Mouse (Mus musculus): ENCODE measurements around the gene Krba1. TPM values are rescaled to one million over a fixed set of nuclear protein-coding genes. Genes with fewer than 3 reads are reported as not detected.

The Krba1 gene
- polyA plus RNA-seq, 1 experiment from 2014 or later: 17.6 TPM

DNA sequence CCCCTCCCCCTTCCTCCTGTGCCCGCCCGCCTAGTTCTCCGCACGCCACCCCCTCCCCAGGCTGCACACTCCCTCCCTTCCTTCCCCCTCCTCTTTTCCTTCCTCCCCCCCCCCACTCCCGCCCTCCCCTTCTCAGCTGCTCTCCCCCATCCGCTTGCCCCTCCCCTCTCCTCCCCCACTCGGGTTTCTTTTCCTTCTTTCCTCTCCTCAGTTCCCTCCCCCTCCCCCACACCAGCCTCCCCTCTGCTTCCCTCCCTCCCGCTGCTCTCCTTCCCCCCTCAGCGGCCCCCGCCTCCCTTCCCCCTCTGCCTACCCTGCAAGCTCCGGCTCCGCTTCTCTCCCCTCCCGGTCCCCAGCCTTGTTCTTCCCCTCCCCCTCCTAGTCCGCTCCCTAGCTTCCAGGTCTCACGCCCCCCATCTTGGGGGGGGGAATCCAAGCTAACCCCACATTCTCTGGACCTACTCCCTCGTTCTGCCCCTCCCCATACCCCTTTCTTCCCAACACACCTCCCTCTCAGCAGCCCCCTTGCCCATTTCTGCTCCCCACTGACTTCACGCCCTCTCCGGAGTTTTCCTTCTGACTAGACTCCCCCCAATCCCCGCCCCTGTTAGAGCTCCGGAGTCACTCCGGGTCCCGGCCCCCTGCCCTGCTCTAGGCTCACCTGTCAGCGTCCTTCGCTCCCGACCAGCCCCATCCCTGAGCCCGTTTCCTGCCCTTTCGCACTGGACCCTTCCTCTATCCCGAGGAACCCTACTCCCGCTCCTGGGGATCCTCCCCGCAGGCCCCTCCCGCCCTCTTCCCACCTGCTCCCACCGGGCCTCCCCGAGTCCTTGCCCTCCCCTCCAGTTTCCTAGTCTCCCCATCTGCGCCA, 49.2 kb downstream of the Krba1 start:
- Histone ChIP-seq H3K9ac (ENCODE audit: low read length) (peak overlapping the region; percentile 93), H3K4me1 (ENCODE audit: control insufficient read depth, insufficient read depth, low read length) (peaks cover 10% of the 10 kb centered on the region), H3K4me2 (ENCODE audit: low read depth, low read length) (peak overlapping the region; percentile 94), H3K27ac (ENCODE audit: low read length) (peak overlapping the region; percentile 95), H3K4me3 (ENCODE audit: low read length) (peak overlapping the region; percentile 87), H3K27me3 (ENCODE audit: control insufficient read depth, insufficient read depth, low read length) (0 out of 2 replicates have a peak, but pooled peaks cover 2% of the 10 kb centered on the region), H3K36me3 (ENCODE audit: control insufficient read depth, insufficient read depth) (peaks cover 15% of the 10 kb centered on the region), H3K9me3 (replicated peaks; ENCODE audit: control insufficient read depth, low read length) (no peaks in the 10 kb centered on the region; the same call in 1 of the 2 replicates)
- peak; percentile 63 for ATAC-seq (replicated peaks; ENCODE audit: extremely low read depth, insufficient read depth, low FRiP score)
- under 1% methylated on average over 29 of the region's 34 CpGs for whole genome bisulfite sequencing

- Histone ChIP-seq H3K36me3 (ENCODE audit: control insufficient read depth, insufficient read depth) (peaks cover 15% of the 10 kb centered on the region), H3K4me2 (ENCODE audit: low read depth, low read length) (peak within 1 kb of the TSS; percentile 94), H3K4me3 (ENCODE audit: low read length) (peak within 1 kb of the TSS; percentile 87), H3K4me1 (ENCODE audit: control insufficient read depth, insufficient read depth, low read length) (peaks cover 10% of the 10 kb centered on the region), H3K9me3 (replicated peaks; ENCODE audit: control insufficient read depth, low read length) (no peaks in the 10 kb centered on the region; the same call in 1 of the 2 replicates), H3K27me3 (ENCODE audit: control insufficient read depth, insufficient read depth, low read length) (no peaks in the 10 kb centered on the region), H3K9ac (ENCODE audit: low read length) (peak within 1 kb of the TSS; percentile 93), H3K27ac (ENCODE audit: low read length) (peak within 1 kb of the TSS; percentile 95)
- peak; percentile 34; the same call in 1 of the 2 replicates for ATAC-seq (replicated peaks; ENCODE audit: extremely low read depth, insufficient read depth, low FRiP score)
- WGBS: under 1% methylated on average over 64 of the region's 65 CpGs
These were observed 50.1 kb downstream of the Krba1 start, which contains the start of gene Zfp467 for GRCm38 (mm10) chr6:48445181-48446101. Zfp467 (minus strand) TSS chr6:48445825.

DNA sequence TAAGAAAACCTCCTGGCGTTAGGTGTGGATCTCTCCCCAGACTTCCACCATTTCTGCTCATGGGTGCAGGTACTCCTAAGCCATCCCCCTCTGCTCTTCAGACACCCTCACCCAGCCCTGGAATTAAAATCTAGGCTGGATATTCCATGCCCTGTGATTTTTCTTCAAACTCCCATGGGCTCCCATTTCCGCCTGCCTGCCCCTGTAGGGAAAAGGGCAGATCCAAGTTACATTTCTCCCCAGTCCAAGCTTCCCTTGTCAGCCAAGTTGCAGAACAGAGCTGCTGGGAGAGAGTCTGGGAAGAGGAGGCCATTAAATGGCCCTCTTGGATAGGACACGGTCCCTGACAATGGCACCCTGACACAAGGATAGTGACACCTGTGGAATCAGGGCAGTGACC, 50.9 kb downstream of the Krba1 start:
- peaks cover 14% of the 10 kb centered on the region for H3K36me3 ChIP-seq (ENCODE audit: control insufficient read depth, insufficient read depth)
- peak overlapping the region; percentile 94 for H3K4me2 ChIP-seq (ENCODE audit: low read depth, low read length)
- H3K27me3 ChIP-seq (ENCODE audit: control insufficient read depth, insufficient read depth, low read length): no peaks in the 10 kb centered on the region
- WGBS: 41% methylated on average over 3 of the region's 3 CpGs
- H3K4me1 ChIP-seq (ENCODE audit: control insufficient read depth, insufficient read depth, low read length): peaks cover 10% of the 10 kb centered on the region
- H3K4me3 ChIP-seq (ENCODE audit: low read length): peak overlapping the region; percentile 87
- no peak for ATAC-seq (replicated peaks; ENCODE audit: extremely low read depth, insufficient read depth, low FRiP score)
- no peaks in the 10 kb centered on the region; the same call in 1 of the 2 replicates for H3K9me3 ChIP-seq (replicated peaks; ENCODE audit: control insufficient read depth, low read length)
- H3K27ac ChIP-seq (ENCODE audit: low read length): peak overlapping the region; percentile 95
- peak overlapping the region; percentile 93 for H3K9ac ChIP-seq (ENCODE audit: low read length)

DNA sequence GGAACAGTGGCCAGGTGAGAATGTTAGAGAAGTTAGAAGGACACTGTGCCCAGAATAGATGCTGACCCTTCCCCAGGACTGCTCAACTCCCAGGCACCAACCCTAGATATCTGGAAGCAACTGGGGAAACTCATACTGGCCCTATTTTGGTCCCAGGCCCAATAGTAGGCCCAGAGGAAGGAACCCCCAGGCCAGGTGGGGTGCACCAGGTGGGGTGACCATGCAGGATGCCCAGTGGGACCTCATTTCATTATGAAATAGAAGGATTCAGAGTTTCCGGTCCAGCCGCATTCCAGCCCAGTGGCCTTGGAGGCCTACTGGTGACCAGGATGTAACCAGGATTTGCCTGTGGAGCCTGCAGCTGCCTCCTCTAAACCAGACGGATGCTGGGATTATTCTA, 51.5 kb downstream of the Krba1 start:
- no peak for ATAC-seq (replicated peaks; ENCODE audit: extremely low read depth, insufficient read depth, low FRiP score)
- no peaks in the 10 kb centered on the region for H3K27me3 ChIP-seq (ENCODE audit: control insufficient read depth, insufficient read depth, low read length)
- WGBS: 80% methylated on average over 3 of the region's 3 CpGs
- peaks cover 10% of the 10 kb centered on the region for H3K4me1 ChIP-seq (ENCODE audit: control insufficient read depth, insufficient read depth, low read length)
- no peak overlapping the region for H3K9ac ChIP-seq (ENCODE audit: low read length)
- peak overlapping the region; percentile 95; the same call in 1 of the 2 replicates for H3K27ac ChIP-seq (ENCODE audit: low read length)
- no peaks in the 10 kb centered on the region; the same call in 1 of the 2 replicates for H3K9me3 ChIP-seq (replicated peaks; ENCODE audit: control insufficient read depth, low read length)
- no peak overlapping the region for H3K4me3 ChIP-seq (ENCODE audit: low read length)
- peak overlapping the region; percentile 94; the same call in 1 of the 2 replicates for H3K4me2 ChIP-seq (ENCODE audit: low read depth, low read length)
- H3K36me3 ChIP-seq (ENCODE audit: control insufficient read depth, insufficient read depth): peaks cover 8% of the 10 kb centered on the region

DNA sequence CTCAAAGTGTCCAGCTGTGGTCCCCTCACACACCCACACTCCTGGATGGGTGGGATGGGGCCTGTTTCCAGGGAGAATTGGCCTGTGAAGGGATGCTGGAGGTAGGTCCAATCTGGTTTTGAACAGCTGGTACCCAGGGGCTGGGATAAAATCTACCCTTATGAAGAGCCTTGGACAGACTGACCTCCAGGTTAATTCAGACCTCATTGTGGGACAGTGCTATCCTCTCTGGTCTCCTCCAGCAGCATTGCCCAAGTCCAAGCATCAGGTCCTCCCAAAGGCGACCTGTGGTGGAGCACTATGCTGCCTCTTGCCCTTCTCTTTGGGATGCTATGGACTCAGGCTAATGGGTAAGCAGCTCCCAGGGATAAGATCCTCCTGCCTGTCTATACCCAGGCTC, 52.5 kb downstream of the Krba1 start, which contains the start of gene Sspo:
Gene Sspo (plus strand): TSS at position 301 of the 400 bp plus-strand sequence.
- ATAC-seq (replicated peaks; ENCODE audit: extremely low read depth, insufficient read depth, low FRiP score): no peak
- no peak within 1 kb of the TSS for H3K9ac ChIP-seq (ENCODE audit: low read length)
- H3K4me1 ChIP-seq (ENCODE audit: control insufficient read depth, insufficient read depth, low read length): peaks cover 10% of the 10 kb centered on the region
- no peaks in the 10 kb centered on the region for H3K9me3 ChIP-seq (replicated peaks; ENCODE audit: control insufficient read depth, low read length)
- no peak within 1 kb of the TSS for H3K4me3 ChIP-seq (ENCODE audit: low read length)
- WGBS: 71% methylated on average over 1 of the region's 1 CpGs
- no peaks in the 10 kb centered on the region for H3K36me3 ChIP-seq (ENCODE audit: control insufficient read depth, insufficient read depth)
- no peaks in the 10 kb centered on the region for H3K27me3 ChIP-seq (ENCODE audit: control insufficient read depth, insufficient read depth, low read length)
- 0 out of 2 replicates have a peak within 1 kb of the TSS, but pooled peaks have one; percentile 14 for H3K27ac ChIP-seq (ENCODE audit: low read length)
- H3K4me2 ChIP-seq (ENCODE audit: low read depth, low read length): no peak within 1 kb of the TSS

DNA sequence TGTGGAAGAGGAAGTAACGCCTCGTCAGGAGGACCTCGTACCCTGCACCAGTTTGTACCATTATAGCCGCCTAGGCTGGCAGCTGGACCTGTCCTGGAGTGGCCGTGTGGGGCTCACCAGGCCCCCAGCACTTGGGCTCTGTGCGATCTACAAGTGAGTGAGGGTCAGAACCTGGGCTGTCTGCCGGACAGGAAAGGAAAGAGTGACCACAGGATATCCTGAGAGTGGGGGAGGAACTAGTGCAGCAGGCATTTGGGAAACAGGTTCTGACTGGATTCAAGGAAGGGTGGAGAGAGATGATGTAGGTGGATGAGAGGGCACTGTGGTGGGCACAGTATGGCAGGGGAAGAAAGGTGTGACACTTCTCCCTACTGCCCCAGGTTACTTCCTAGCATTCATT, 53.1 kb downstream of the Krba1 start:
- WGBS: 54% methylated on average over 7 of the region's 7 CpGs
- H3K4me1 ChIP-seq (ENCODE audit: control insufficient read depth, insufficient read depth, low read length): peaks cover 6% of the 10 kb centered on the region
- no peak overlapping the region for H3K9ac ChIP-seq (ENCODE audit: low read length)
- ATAC-seq (replicated peaks; ENCODE audit: extremely low read depth, insufficient read depth, low FRiP score): no peak
- no peaks in the 10 kb centered on the region for H3K36me3 ChIP-seq (ENCODE audit: control insufficient read depth, insufficient read depth)
- no peak overlapping the region for H3K4me3 ChIP-seq (ENCODE audit: low read length)
- H3K9me3 ChIP-seq (replicated peaks; ENCODE audit: control insufficient read depth, low read length): no peaks in the 10 kb centered on the region
- no peak overlapping the region for H3K4me2 ChIP-seq (ENCODE audit: low read depth, low read length)
- 0 out of 2 replicates have a peak overlapping the region, but pooled peaks have one; percentile 14 for H3K27ac ChIP-seq (ENCODE audit: low read length)
- no peaks in the 10 kb centered on the region for H3K27me3 ChIP-seq (ENCODE audit: control insufficient read depth, insufficient read depth, low read length)

GRCm38 (mm10) chr6:48452151-48452550, 56.8 kb downstream of the Krba1 start:
- Histone ChIP-seq H3K36me3 (ENCODE audit: control insufficient read depth, insufficient read depth) (no peaks in the 10 kb centered on the region), H3K27ac (ENCODE audit: low read length) (no peak overlapping the region), H3K4me3 (ENCODE audit: low read length) (no peak overlapping the region), H3K27me3 (ENCODE audit: control insufficient read depth, insufficient read depth, low read length) (no peaks in the 10 kb centered on the region), H3K9me3 (replicated peaks; ENCODE audit: control insufficient read depth, low read length) (no peaks in the 10 kb centered on the region), H3K4me2 (ENCODE audit: low read depth, low read length) (no peak overlapping the region), H3K9ac (ENCODE audit: low read length) (no peak overlapping the region), H3K4me1 (ENCODE audit: control insufficient read depth, insufficient read depth, low read length) (no peaks in the 10 kb centered on the region)
- 46% methylated on average over 1 of the region's 1 CpGs for WGBS
- no peak for ATAC-seq (replicated peaks; ENCODE audit: extremely low read depth, insufficient read depth, low FRiP score)

DNA sequence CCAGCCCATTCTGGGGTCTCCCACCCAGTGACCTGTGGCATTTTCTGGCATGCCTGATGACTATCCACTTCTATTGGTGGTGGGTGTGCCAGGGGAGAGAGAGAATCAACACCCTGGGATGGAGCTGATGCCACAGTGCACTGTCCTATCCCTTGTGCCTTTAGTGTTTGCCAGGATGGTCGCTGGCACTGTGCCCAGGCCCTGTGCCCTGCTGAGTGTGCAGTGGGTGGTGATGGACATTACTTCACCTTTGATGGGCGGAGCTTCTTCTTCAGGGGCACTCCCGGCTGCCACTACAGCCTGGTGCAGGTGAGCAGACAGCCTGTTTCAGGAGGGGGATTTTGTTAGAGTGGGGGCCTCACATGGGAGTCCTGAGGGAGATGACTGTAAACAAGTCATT, 57.4 kb downstream of the Krba1 start:
- no peak for ATAC-seq (replicated peaks; ENCODE audit: extremely low read depth, insufficient read depth, low FRiP score)
- no peaks in the 10 kb centered on the region for H3K27me3 ChIP-seq (ENCODE audit: control insufficient read depth, insufficient read depth, low read length)
- no peak overlapping the region for H3K9ac ChIP-seq (ENCODE audit: low read length)

More for the DNA sequence above, 57.4 kb downstream of the Krba1 start:
- Histone ChIP-seq H3K4me3 (ENCODE audit: low read length) (no peak overlapping the region), H3K27ac (ENCODE audit: low read length) (no peak overlapping the region), H3K36me3 (ENCODE audit: control insufficient read depth, insufficient read depth) (no peaks in the 10 kb centered on the region), H3K4me1 (ENCODE audit: control insufficient read depth, insufficient read depth, low read length) (no peaks in the 10 kb centered on the region), H3K9me3 (replicated peaks; ENCODE audit: control insufficient read depth, low read length) (no peaks in the 10 kb centered on the region), H3K4me2 (ENCODE audit: low read depth, low read length) (no peak overlapping the region)
- 68% methylated on average over 3 of the region's 3 CpGs for WGBS
